Mouse (Mus musculus) limb, embryonic 14.5 days (tissue): Measurements from ENCODE around the gene Tbata. TPM values are rescaled to one million over a fixed set of nuclear protein-coding genes. Genes with fewer than 3 reads are reported as not detected.

Source experiments
- ATAC-seq: fragments of 200-750 bp; cut with Nextera tagmentation; 2 replicates; pipeline ENCODE4 v1.8.0; 2017; ENCODE audit warnings: low read depth, moderate number of reproducible peaks, moderate TSS enrichment; ENCODE audit not compliant: low FRiP score
- DNase-seq: peaks from one replicate; pipeline ENCODE4 v3.0.0-alpha.2; 2015; ENCODE audit warnings: low spot score
- H3K27ac ChIP-seq: fragments of 300-500 bp; sonication (generic); replicated peaks from 2 replicates; pipeline ENCODE4 v1.5.1; 2014; ENCODE audit warnings: low read depth, mild to moderate bottlenecking, low read length, moderate library complexity, mixed read lengths
- H3K27me3 ChIP-seq: fragments of 300-500 bp; sonication (generic); 2 replicates; pipeline ENCODE4 v1.6.1; 2014; ENCODE audit warnings: low read length, mixed read lengths; ENCODE audit not compliant: control insufficient read depth, insufficient read depth
- H3K36me3 ChIP-seq: fragments of 300-500 bp; sonication (generic); 2 replicates; pipeline ENCODE4 v1.6.1; 2014; ENCODE audit warnings: mild to moderate bottlenecking, low read length, moderate library complexity, mixed read lengths; ENCODE audit not compliant: control insufficient read depth, insufficient read depth
- H3K4me1 ChIP-seq: fragments of 300-500 bp; sonication (generic); 2 replicates; pipeline ENCODE4 v1.6.1; 2014; ENCODE audit warnings: antibody characterized with exemption, low read length, mixed read lengths; ENCODE audit not compliant: control insufficient read depth, insufficient read depth
- H3K4me2 ChIP-seq: fragments of 300-500 bp; sonication (generic); replicated peaks from 2 replicates; pipeline ENCODE4 v1.6.1; 2014; ENCODE audit warnings: low read depth, mild to moderate bottlenecking, low read length, moderate library complexity; ENCODE audit not compliant: severe bottlenecking
- H3K4me3 ChIP-seq: fragments of 300-500 bp; sonication (generic); replicated peaks from 2 replicates; pipeline ENCODE4 v1.5.1; 2014; ENCODE audit warnings: low read length
- H3K9ac ChIP-seq: fragments of 300-500 bp; sonication (generic); 2 replicates; pipeline ENCODE4 v1.6.1; 2014; ENCODE audit warnings: mild to moderate bottlenecking, low read depth, low read length, moderate library complexity; ENCODE audit not compliant: severe bottlenecking
- H3K9me3 ChIP-seq: fragments of 300-500 bp; sonication (generic); 2 replicates; pipeline ENCODE4 v1.6.1; 2016; ENCODE audit warnings: low read length; ENCODE audit not compliant: control insufficient read depth
- POLR2A ChIP-seq: fragments of 200-500 bp; IDR thresholded peaks from 2 replicates; pipeline ENCODE4 v1.8.0; 2012; ENCODE audit warnings: inconsistent platforms, mild to moderate bottlenecking, moderate library complexity, borderline replicate concordance; ENCODE audit not compliant: insufficient read depth, insufficient read length; ENCODE audit errors: extremely low read depth
- WGBS: fragments of 180-500 bp; shearing (Covaris S2); extraction: QIAGEN DNeasy Blood & Tissue Kit; methylation state at CpG from one replicate; pipeline ENCODE4 v1.1.7; 2014; 5-methylcytosine and 5-hydroxymethylcytosine counted together
- polyA plus RNA-seq, 2 experiments: library from polyadenylated mRNA; depleted of rRNA in 1 of 2; stranded (reverse) in 1 of 2; unstranded in 1 of 2; fragments of >200 nt; fragmentation: Nextera tagmentation in 1 of 2; extraction: Ambion mirVana in 1 of 2; gene quantifications; 2 replicates each; pipeline versions ENCODE4 v1.2.1 to v1.2.3; 2012 to 2014

The Tbata gene
- polyA plus RNA-seq, 2 experiments = 0.13 to 0.19 TPM

GRCm38 (mm10) chr10:61162366-61162765, 9.4 kb upstream of the Tbata start:
- WGBS = 61% methylated on average over 3 of the region's 3 CpGs
- Histone ChIP-seq H3K36me3 (no peaks in the 10 kb centered on the region), H3K27ac (no peak overlapping the region), H3K9me3 (no peaks in the 10 kb centered on the region), H3K4me3 (no peak overlapping the region), H3K4me2 (no peak overlapping the region), H3K4me1 (no peaks in the 10 kb centered on the region), H3K27me3 (no peaks in the 10 kb centered on the region), H3K9ac (no peak overlapping the region)
- DNase-seq = no peak
- no peak for ATAC-seq
- TF ChIP-seq POLR2A = no peak

- no peak overlapping the region for H3K4me3 ChIP-seq
- H3K4me2 ChIP-seq = no peak overlapping the region
- H3K27me3 ChIP-seq = no peaks in the 10 kb centered on the region
- H3K9ac ChIP-seq = no peak overlapping the region
- DNase-seq = no peak
- H3K27ac ChIP-seq = no peak overlapping the region
- WGBS = 40% methylated on average over 9 of the region's 9 CpGs
- no peak for TF ChIP-seq POLR2A
- H3K4me1 ChIP-seq = no peaks in the 10 kb centered on the region
- H3K9me3 ChIP-seq = no peaks in the 10 kb centered on the region
- no peaks in the 10 kb centered on the region for H3K36me3 ChIP-seq
- ATAC-seq = no peak
These were observed 4.2 kb upstream of the Tbata start for GRCm38 (mm10) chr10:61167333-61168096.

GRCm38 (mm10) chr10:61168393-61168792, 3.4 kb upstream of the Tbata start:
- H3K27ac ChIP-seq = no peak overlapping the region
- H3K4me1 ChIP-seq = no peaks in the 10 kb centered on the region
- H3K4me2 ChIP-seq = no peak overlapping the region
- TF ChIP-seq POLR2A = no peak
- ATAC-seq = no peak
- 63% methylated on average over 2 of the region's 2 CpGs for WGBS
- DNase-seq = no peak
- no peak overlapping the region for H3K9ac ChIP-seq
- no peak overlapping the region for H3K4me3 ChIP-seq
- H3K36me3 ChIP-seq = no peaks in the 10 kb centered on the region
- no peaks in the 10 kb centered on the region for H3K9me3 ChIP-seq
- no peaks in the 10 kb centered on the region for H3K27me3 ChIP-seq

GRCm38 (mm10) chr10:61172496-61172895, 742 bp downstream of the Tbata start:
- ATAC-seq (no peak), DNase-seq (no peak)
- Histone ChIP-seq H3K36me3 (no peaks in the 10 kb centered on the region), H3K4me3 (no peak overlapping the region), H3K27me3 (peaks cover 3% of the 10 kb centered on the region; the same call in 1 of the 2 replicates), H3K9ac (no peak overlapping the region), H3K4me2 (no peak overlapping the region), H3K4me1 (no peaks in the 10 kb centered on the region), H3K27ac (no peak overlapping the region), H3K9me3 (no peaks in the 10 kb centered on the region)
- 74% methylated on average over 4 of the region's 4 CpGs for WGBS
- TF ChIP-seq POLR2A = no peak

- Histone ChIP-seq H3K27ac (no peak overlapping the region), H3K27me3 (peaks cover 3% of the 10 kb centered on the region; the same call in 1 of the 2 replicates), H3K36me3 (no peaks in the 10 kb centered on the region), H3K9me3 (no peaks in the 10 kb centered on the region), H3K4me1 (no peaks in the 10 kb centered on the region), H3K4me3 (no peak overlapping the region), H3K9ac (no peak overlapping the region), H3K4me2 (no peak overlapping the region)
- WGBS = 35% methylated on average over 10 of the region's 13 CpGs
- no peak for DNase-seq
- no peak for ATAC-seq
- no peak for TF ChIP-seq POLR2A
These were observed 3.1 kb downstream of the Tbata start for GRCm38 (mm10) chr10:61174711-61175441.
